ENCODE assay signal across 29 mouse cellular contexts in the genomic region with DNA sequence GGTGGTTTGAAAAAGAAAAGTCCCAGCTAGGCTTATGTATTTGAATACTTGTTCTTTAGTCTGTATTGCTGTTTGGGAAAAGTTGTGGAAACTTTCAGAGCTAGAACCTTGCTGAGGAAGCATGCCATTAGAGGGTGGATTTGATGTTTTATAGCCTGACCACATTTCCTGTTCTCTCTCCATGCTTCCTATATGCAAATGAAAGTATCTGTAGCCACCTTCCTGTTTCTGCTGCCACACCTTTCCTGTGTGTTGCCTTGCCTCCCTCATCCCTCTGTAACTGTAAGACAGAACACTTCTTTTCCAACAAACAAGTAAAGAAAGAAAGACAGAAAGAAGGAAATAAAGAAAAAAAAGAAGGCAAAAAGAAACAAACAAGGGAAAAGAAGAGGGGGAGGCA.
DNase-seq lines count a peak whose midpoint lies in the region; ATAC-seq lines count a peak whose summit lies in the region.
"Had no signal": no experiment of that assay in that cellular context is flagged by ENCODE, and none has a peak within 500 bp of the region (broad histone marks: within the 10 kb centered on the region; RNA-seq: fewer than 3 reads in every experiment).

No protein-coding gene starts in this region.

- H3K27me3 ChIP-seq in kidney, embryonic 16.5 days (ENCODE audit: insufficient read depth, low read length), result no peaks in the 10 kb centered on the region
- H3K27me3 ChIP-seq: embryonic facial prominence, embryonic 13.5 days; heart, embryonic 13.5 days; hindbrain, embryonic 12.5 days; hindbrain, embryonic 15.5 days had no signal

- no peak overlapping the region for H3K4me2 ChIP-seq in kidney, embryonic 16.5 days (replicated peaks; ENCODE audit: low read depth, low read length)
- H3K4me2 ChIP-seq: embryonic facial prominence, embryonic 13.5 days; heart, embryonic 13.5 days; hindbrain, embryonic 12.5 days; hindbrain, embryonic 15.5 days had no signal

- peak; percentile 11 for DNase-seq in MEL-GATA-1-ER (ENCODE audit: extremely low read depth, low read depth)
- peak; percentile 8 for DNase-seq in naive thymus-derived CD4-positive, alpha-beta T cell, adult 2 months (ENCODE audit: low read depth)
- DNase-seq in heart, adult 18-20 months, result no peak
- DNase-seq in right cerebral cortex, postnatal 10 days (ENCODE audit: low spot score in 2 of 2), result no peak
- no peak for DNase-seq in layer of hippocampus, postnatal 10 days (ENCODE audit: low spot score in 2 of 2)
- DNase-seq: adrenal gland, postnatal 10 days; cerebellum, adult 11 months; cerebellum, adult 2 months; cerebellum, adult 9-11 months; cerebellum, postnatal 25 days; embryo, embryonic 11 days; forebrain, postnatal 0 days; gastrocnemius, adult 2 months; gastrocnemius, postnatal 14 days; heart, adult 2 months; heart, postnatal 14 days; heart, postnatal 4 days had no signal

- no peak overlapping the region for H3K9ac ChIP-seq in kidney, embryonic 16.5 days (replicated peaks; ENCODE audit: low read length)
- H3K9ac ChIP-seq: embryonic facial prominence, embryonic 13.5 days; forebrain, postnatal 0 days; heart, embryonic 13.5 days; hindbrain, embryonic 12.5 days; hindbrain, embryonic 15.5 days had no signal

- H3K27ac ChIP-seq in kidney, embryonic 16.5 days (ENCODE audit: low read length), result no peak overlapping the region
- H3K27ac ChIP-seq: embryonic facial prominence, embryonic 10.5 days; embryonic facial prominence, embryonic 13.5 days; gastrocnemius, adult 2 months; heart, adult 2 months; heart, embryonic 10.5 days; heart, embryonic 13.5 days; hindbrain, embryonic 12.5 days; hindbrain, embryonic 15.5 days had no signal

- no peak overlapping the region for H3K4me3 ChIP-seq in kidney, embryonic 16.5 days (ENCODE audit: low read length)
- H3K4me3 ChIP-seq: embryonic facial prominence, embryonic 10.5 days; embryonic facial prominence, embryonic 13.5 days; erythroblast, embryonic 14.5 days; gastrocnemius, adult 2 months; heart, adult 2 months; heart, embryonic 10.5 days; heart, embryonic 13.5 days; hindbrain, embryonic 12.5 days; hindbrain, embryonic 15.5 days had no signal

- H3K36me3 ChIP-seq in kidney, embryonic 16.5 days (ENCODE audit: insufficient read depth, low read length), result no peaks in the 10 kb centered on the region
- H3K36me3 ChIP-seq: embryonic facial prominence, embryonic 10.5 days; embryonic facial prominence, embryonic 13.5 days; heart, embryonic 10.5 days; heart, embryonic 13.5 days; hindbrain, embryonic 12.5 days; hindbrain, embryonic 15.5 days had no signal

- ATAC-seq in hematopoietic stem cell, adult 5-6 weeks (replicated peaks in 1 of 2; ENCODE audit: insufficient read depth in 1 of 2, low FRiP score in 2 of 2, low TSS enrichment in 1 of 2, low read depth in 1 of 2, poor library complexity in 2 of 2, severe bottlenecking in 2 of 2), result peak; percentile 77 to 78
- no peak for ATAC-seq in kidney, embryonic 16.5 days (ENCODE audit: low FRiP score, low TSS enrichment)
- ATAC-seq: activated CD4-positive, CD25-positive, alpha-beta regulatory T cell, adult 4 months; CD4-positive, CD25-positive, alpha-beta regulatory T cell, adult 4 months; forebrain, embryonic 14.5 days; forebrain, postnatal 0 days had no signal

- no peaks in the 10 kb centered on the region for H3K9me3 ChIP-seq in kidney, embryonic 16.5 days (ENCODE audit: low read length)
- H3K9me3 ChIP-seq: embryonic facial prominence, embryonic 10.5 days; embryonic facial prominence, embryonic 13.5 days; heart, embryonic 10.5 days; heart, embryonic 13.5 days; hindbrain, embryonic 12.5 days; hindbrain, embryonic 15.5 days had no signal

- no peaks in the 10 kb centered on the region for H3K4me1 ChIP-seq in kidney, embryonic 16.5 days (ENCODE audit: insufficient read depth, low read length)
- H3K4me1 ChIP-seq: embryonic facial prominence, embryonic 10.5 days; embryonic facial prominence, embryonic 13.5 days; heart, embryonic 10.5 days; heart, embryonic 13.5 days; hindbrain, embryonic 12.5 days; hindbrain, embryonic 15.5 days had no signal

Comparison
In these comparisons a context has a peak if more than half of its experiments do, and no peak if none do; other contexts are left out.
1. DNase-seq: peak in MEL-GATA-1-ER (single experiment) and naive thymus-derived CD4-positive, alpha-beta T cell, adult 2 months (single experiment); none in heart, adult 18-20 months (0 of 2), right cerebral cortex, postnatal 10 days (0 of 2) and layer of hippocampus, postnatal 10 days (0 of 2).